Mouse (Mus musculus) stomach, postnatal 0 days (tissue): ENCODE measurements around the gene Chd9. TPM values are rescaled to one million over a fixed set of nuclear protein-coding genes. Genes with fewer than 3 reads are reported as not detected.

ENCODE experiments used
- ATAC-seq: fragments of 200-750 bp; cut with Nextera tagmentation; 2 replicates; pipeline ENCODE4 v1.8.0; 2017; ENCODE audit not compliant: low FRiP score, low TSS enrichment
- DNase-seq: peaks from one replicate; pipeline ENCODE4 v3.0.0-alpha.2; 2016; ENCODE audit warnings: low spot score
- H3K27ac ChIP-seq: fragments of 300-500 bp; sonication (generic); replicated peaks from 2 replicates; pipeline ENCODE4 v1.5.1; 2014; ENCODE audit warnings: mild to moderate bottlenecking, control low read depth
- H3K27me3 ChIP-seq: fragments of 300-500 bp; sonication (generic); 2 replicates; pipeline ENCODE4 v1.6.1; 2014; ENCODE audit warnings: low read length; ENCODE audit not compliant: control insufficient read depth, insufficient read depth
- H3K36me3 ChIP-seq: fragments of 300-500 bp; sonication (generic); 2 replicates; pipeline ENCODE4 v1.6.1; 2014; ENCODE audit warnings: low read length, mixed read lengths; ENCODE audit not compliant: control insufficient read depth, insufficient read depth
- H3K4me1 ChIP-seq: fragments of 300-500 bp; sonication (generic); replicated peaks from 2 replicates; pipeline ENCODE4 v1.6.1; 2014; ENCODE audit warnings: antibody characterized with exemption; ENCODE audit not compliant: control insufficient read depth, insufficient read depth
- H3K4me2 ChIP-seq: fragments of 300-500 bp; sonication (generic); replicated peaks from 2 replicates; pipeline ENCODE4 v1.6.1; 2014; ENCODE audit warnings: low read depth, mild to moderate bottlenecking, control low read depth, moderate library complexity
- H3K4me3 ChIP-seq: fragments of 300-500 bp; sonication (generic); 2 replicates; pipeline ENCODE4 v1.5.1; 2014; ENCODE audit warnings: low read depth, low read length, control low read depth
- H3K9ac ChIP-seq: fragments of 300-500 bp; sonication (generic); 2 replicates; pipeline ENCODE4 v1.6.1; 2014; ENCODE audit warnings: mild to moderate bottlenecking, low read length, control low read depth, mixed read lengths
- H3K9me3 ChIP-seq: fragments of 300-500 bp; sonication (generic); 2 replicates; pipeline ENCODE4 v1.6.1; 2016; ENCODE audit warnings: low read length; ENCODE audit not compliant: control insufficient read depth
- CTCF ChIP-seq: IDR thresholded peaks from 2 replicates; pipeline ENCODE4 v1.5.1; 2016; ENCODE audit warnings: antibody characterized with exemption, low read depth, mild to moderate bottlenecking, moderate library complexity
- EP300 ChIP-seq: optimal IDR thresholded peaks from 2 replicates; pipeline ENCODE3; 2016; ENCODE audit warnings: antibody characterized with exemption
- WGBS: fragments of 180-500 bp; shearing (Covaris S2); extraction: QIAGEN DNeasy Blood & Tissue Kit; methylation state at CpG from one replicate; pipeline ENCODE4 v1.1.7; 2014; 5-methylcytosine and 5-hydroxymethylcytosine counted together
- polyA plus RNA-seq: library from polyadenylated mRNA; unstranded; fragments of >200 nt; fragmentation: Nextera tagmentation; extraction: Ambion mirVana; gene quantifications from 2 replicates; pipeline ENCODE4 v1.2.1, GENCODE M21; 2015

Chd9 gene
- polyA plus RNA-seq, 1 experiment from 2014 or later: 131 TPM

GRCm38 (mm10) chr8:90871375-90872080, 43.4 kb downstream of the Chd9 start:
- Histone ChIP-seq H3K4me2 (no peak overlapping the region), H3K27me3 (no peaks in the 10 kb centered on the region), H3K36me3 (no peaks in the 10 kb centered on the region), H3K4me3 (no peak overlapping the region), H3K27ac (no peak overlapping the region), H3K9me3 (no peaks in the 10 kb centered on the region), H3K9ac (no peak overlapping the region), H3K4me1 (peaks cover 13% of the 10 kb centered on the region)
- DNase-seq (peak; percentile 81), ATAC-seq (no peak; the same call in 1 of the 2 replicates)
- no peak for TF ChIP-seq EP300
- no peak for TF ChIP-seq CTCF
- WGBS: 35% methylated on average over 6 of the region's 6 CpGs

- peaks cover 16% of the 10 kb centered on the region for H3K4me1 ChIP-seq
- H3K4me3 ChIP-seq: no peak overlapping the region
- TF ChIP-seq CTCF (no peak), EP300 (no peak)
- DNase-seq: no peak
- no peak overlapping the region for H3K27ac ChIP-seq
- 78% methylated on average over 4 of the region's 4 CpGs for WGBS
- no peak overlapping the region for H3K4me2 ChIP-seq
- H3K9me3 ChIP-seq: no peaks in the 10 kb centered on the region
- H3K27me3 ChIP-seq: no peaks in the 10 kb centered on the region
- ATAC-seq: no peak
- no peak overlapping the region for H3K9ac ChIP-seq
- H3K36me3 ChIP-seq: no peaks in the 10 kb centered on the region
These were observed 44.9 kb downstream of the Chd9 start for GRCm38 (mm10) chr8:90873051-90873450.

- no peaks in the 10 kb centered on the region for H3K27me3 ChIP-seq
- DNase-seq (peak; percentile 63), ATAC-seq (peak; percentile 56)
- no peak for TF ChIP-seq CTCF
- TF ChIP-seq EP300: no peak
- no peaks in the 10 kb centered on the region for H3K9me3 ChIP-seq
- peaks cover 6% of the 10 kb centered on the region; the same call in 1 of the 2 replicates for H3K4me1 ChIP-seq
- peak overlapping the region; percentile 68 for H3K4me2 ChIP-seq
- no peaks in the 10 kb centered on the region for H3K36me3 ChIP-seq
- peak overlapping the region; percentile 73 for H3K9ac ChIP-seq
- WGBS: 9% methylated on average over 12 of the region's 12 CpGs
- peak overlapping the region; percentile 95 for H3K27ac ChIP-seq
- H3K4me3 ChIP-seq: peak overlapping the region; percentile 48
These were observed 48.1 kb downstream of the Chd9 start for GRCm38 (mm10) chr8:90876213-90876721.

- H3K36me3 ChIP-seq: no peaks in the 10 kb centered on the region
- WGBS: 1% methylated on average over 23 of the region's 24 CpGs
- H3K27me3 ChIP-seq: no peaks in the 10 kb centered on the region
- DNase-seq (peak; percentile 90), ATAC-seq (peak; percentile 92)
- no peaks in the 10 kb centered on the region for H3K9me3 ChIP-seq
- H3K4me3 ChIP-seq: peak overlapping the region; percentile 48
- H3K9ac ChIP-seq: peak overlapping the region; percentile 73
- TF ChIP-seq EP300: no peak
- peak; percentile 0; the same call in 1 of the 2 replicates for TF ChIP-seq CTCF
- peaks cover 6% of the 10 kb centered on the region; the same call in 1 of the 2 replicates for H3K4me1 ChIP-seq
- H3K4me2 ChIP-seq: peak overlapping the region; percentile 68
- H3K27ac ChIP-seq: peak overlapping the region; percentile 95
These were observed 48.7 kb downstream of the Chd9 start for GRCm38 (mm10) chr8:90876722-90877429.

GRCm38 (mm10) chr8:90877430-90877975, 49.4 kb downstream of the Chd9 start:
- DNase-seq: no peak
- TF ChIP-seq CTCF (no peak), EP300 (no peak)
- H3K27me3 ChIP-seq: no peaks in the 10 kb centered on the region
- WGBS: 11% methylated on average over 11 of the region's 11 CpGs
- peak overlapping the region; percentile 73 for H3K9ac ChIP-seq
- H3K4me1 ChIP-seq: peaks cover 6% of the 10 kb centered on the region; the same call in 1 of the 2 replicates
- no peaks in the 10 kb centered on the region for H3K36me3 ChIP-seq
- H3K27ac ChIP-seq: peak overlapping the region; percentile 95
- H3K9me3 ChIP-seq: no peaks in the 10 kb centered on the region
- peak overlapping the region; percentile 68 for H3K4me2 ChIP-seq
- peak overlapping the region; percentile 48 for H3K4me3 ChIP-seq
- ATAC-seq: no peak
